Mouse (Mus musculus) embryonic fibroblast, embryonic 13.5 days (primary cell): ENCODE measurements around the gene Scml4.

ENCODE experiments used
- CTCF ChIP-seq: IDR thresholded peaks from 2 replicates; pipeline ENCODE4 v1.5.1; 2011; ENCODE audit warnings: mild to moderate bottlenecking, control low read depth, low read length, moderate library complexity, borderline replicate concordance; ENCODE audit not compliant: insufficient read depth
- POLR2A ChIP-seq: IDR thresholded peaks from 2 replicates; pipeline ENCODE4 v1.6.1; 2011; ENCODE audit warnings: low read depth, mild to moderate bottlenecking, control low read depth, low read length, moderate library complexity

- TF ChIP-seq POLR2A = no peak
- no peak for TF ChIP-seq CTCF
These were observed 48.4 kb downstream of the Scml4 start for GRCm38 (mm10) chr10:42908562-42908961.
